Mouse (Mus musculus) limb, embryonic 14.5 days (tissue): ENCODE data around the gene Atp2b2. TPM values are rescaled to one million over a fixed set of nuclear protein-coding genes. Genes with fewer than 3 reads are reported as not detected.

Experiments
- ATAC-seq: fragments of 200-750 bp; cut with Nextera tagmentation; 2 replicates; pipeline ENCODE4 v1.8.0; 2017; ENCODE audit warnings: low read depth, moderate number of reproducible peaks, moderate TSS enrichment; ENCODE audit not compliant: low FRiP score
- DNase-seq: peaks from one replicate; pipeline ENCODE4 v3.0.0-alpha.2; 2015; ENCODE audit warnings: low spot score
- H3K27ac ChIP-seq: fragments of 300-500 bp; sonication (generic); replicated peaks from 2 replicates; pipeline ENCODE4 v1.5.1; 2014; ENCODE audit warnings: low read depth, mild to moderate bottlenecking, low read length, moderate library complexity, mixed read lengths
- H3K27me3 ChIP-seq: fragments of 300-500 bp; sonication (generic); 2 replicates; pipeline ENCODE4 v1.6.1; 2014; ENCODE audit warnings: low read length, mixed read lengths; ENCODE audit not compliant: control insufficient read depth, insufficient read depth
- H3K36me3 ChIP-seq: fragments of 300-500 bp; sonication (generic); 2 replicates; pipeline ENCODE4 v1.6.1; 2014; ENCODE audit warnings: mild to moderate bottlenecking, low read length, moderate library complexity, mixed read lengths; ENCODE audit not compliant: control insufficient read depth, insufficient read depth
- H3K4me1 ChIP-seq: fragments of 300-500 bp; sonication (generic); 2 replicates; pipeline ENCODE4 v1.6.1; 2014; ENCODE audit warnings: antibody characterized with exemption, low read length, mixed read lengths; ENCODE audit not compliant: control insufficient read depth, insufficient read depth
- H3K4me2 ChIP-seq: fragments of 300-500 bp; sonication (generic); replicated peaks from 2 replicates; pipeline ENCODE4 v1.6.1; 2014; ENCODE audit warnings: low read depth, mild to moderate bottlenecking, low read length, moderate library complexity; ENCODE audit not compliant: severe bottlenecking
- H3K4me3 ChIP-seq: fragments of 300-500 bp; sonication (generic); replicated peaks from 2 replicates; pipeline ENCODE4 v1.5.1; 2014; ENCODE audit warnings: low read length
- H3K9ac ChIP-seq: fragments of 300-500 bp; sonication (generic); 2 replicates; pipeline ENCODE4 v1.6.1; 2014; ENCODE audit warnings: mild to moderate bottlenecking, low read depth, low read length, moderate library complexity; ENCODE audit not compliant: severe bottlenecking
- H3K9me3 ChIP-seq: fragments of 300-500 bp; sonication (generic); 2 replicates; pipeline ENCODE4 v1.6.1; 2016; ENCODE audit warnings: low read length; ENCODE audit not compliant: control insufficient read depth
- POLR2A ChIP-seq: fragments of 200-500 bp; IDR thresholded peaks from 2 replicates; pipeline ENCODE4 v1.8.0; 2012; ENCODE audit warnings: inconsistent platforms, mild to moderate bottlenecking, moderate library complexity, borderline replicate concordance; ENCODE audit not compliant: insufficient read depth, insufficient read length; ENCODE audit errors: extremely low read depth
- WGBS: fragments of 180-500 bp; shearing (Covaris S2); extraction: QIAGEN DNeasy Blood & Tissue Kit; methylation state at CpG from one replicate; pipeline ENCODE4 v1.1.7; 2014; 5-methylcytosine and 5-hydroxymethylcytosine counted together
- microRNA-seq: library from miRNA; unstranded; fragments of <30 nt; microRNA quantifications from one replicate; pipeline ENCODE4, GENCODE M21; 2016
- polyA plus RNA-seq, 2 experiments: library from polyadenylated mRNA; depleted of rRNA in 1 of 2; stranded (reverse) in 1 of 2; unstranded in 1 of 2; fragments of >200 nt; fragmentation: Nextera tagmentation in 1 of 2; extraction: Ambion mirVana in 1 of 2; gene quantifications; 2 replicates each; pipeline versions ENCODE4 v1.2.1 to v1.2.3; 2012 to 2014

Atp2b2 gene
- polyA plus RNA-seq, 2 experiments = 0.09 to 0.11 TPM

GRCm38 (mm10) chr6:113697222-113698205 lies 344.9 kb downstream of the Atp2b2 start:
- WGBS = 1% methylated on average over 53 of the region's 113 CpGs
- no peaks in the 10 kb centered on the region for H3K9me3 ChIP-seq
- peak overlapping the region; percentile 93 for H3K4me2 ChIP-seq
- no peaks in the 10 kb centered on the region for H3K27me3 ChIP-seq
- peak; percentile 54 for ATAC-seq
- H3K4me1 ChIP-seq = peaks cover 18% of the 10 kb centered on the region
- H3K4me3 ChIP-seq = peak overlapping the region; percentile 84
- no peak for DNase-seq
- peak overlapping the region; percentile 80 for H3K9ac ChIP-seq
- peak overlapping the region; percentile 73 for H3K27ac ChIP-seq
- TF ChIP-seq POLR2A = no peak
- H3K36me3 ChIP-seq = peaks cover 28% of the 10 kb centered on the region

GRCm38 (mm10) chr6:113696582-113697221 lies 345.7 kb downstream of the Atp2b2 start, which contains the start of gene Tatdn2:
Gene Tatdn2, plus strand, starts transcription at chr6:113697050.
- H3K27ac ChIP-seq = peak within 1 kb of the TSS; percentile 78
- peaks cover 20% of the 10 kb centered on the region for H3K36me3 ChIP-seq
- 0 out of 2 replicates have a peak, but pooled peaks have one; percentile 34 for TF ChIP-seq POLR2A
- WGBS = under 1% methylated on average over 44 of the region's 58 CpGs
- peak; percentile 99 for ATAC-seq
- H3K9ac ChIP-seq = peak within 1 kb of the TSS; percentile 80
- no peaks in the 10 kb centered on the region for H3K27me3 ChIP-seq
- H3K4me3 ChIP-seq = peak within 1 kb of the TSS; percentile 84
- H3K4me2 ChIP-seq = peak within 1 kb of the TSS; percentile 93
- DNase-seq = peak; percentile 97
- H3K9me3 ChIP-seq = no peaks in the 10 kb centered on the region
- H3K4me1 ChIP-seq = peaks cover 18% of the 10 kb centered on the region

- Histone ChIP-seq H3K27ac (peak overlapping the region; percentile 78; the same call in 1 of the 2 replicates), H3K9me3 (no peaks in the 10 kb centered on the region), H3K27me3 (no peaks in the 10 kb centered on the region), H3K9ac (no peak overlapping the region), H3K36me3 (peaks cover 12% of the 10 kb centered on the region), H3K4me1 (peaks cover 19% of the 10 kb centered on the region), H3K4me3 (peak overlapping the region; percentile 84), H3K4me2 (peak overlapping the region; percentile 93)
- 24% methylated on average over 4 of the region's 4 CpGs for WGBS
- no peak for TF ChIP-seq POLR2A
- no peak for ATAC-seq
- DNase-seq = no peak
These were observed 346.6 kb downstream of the Atp2b2 start for GRCm38 (mm10) chr6:113695766-113696355.

DNA sequence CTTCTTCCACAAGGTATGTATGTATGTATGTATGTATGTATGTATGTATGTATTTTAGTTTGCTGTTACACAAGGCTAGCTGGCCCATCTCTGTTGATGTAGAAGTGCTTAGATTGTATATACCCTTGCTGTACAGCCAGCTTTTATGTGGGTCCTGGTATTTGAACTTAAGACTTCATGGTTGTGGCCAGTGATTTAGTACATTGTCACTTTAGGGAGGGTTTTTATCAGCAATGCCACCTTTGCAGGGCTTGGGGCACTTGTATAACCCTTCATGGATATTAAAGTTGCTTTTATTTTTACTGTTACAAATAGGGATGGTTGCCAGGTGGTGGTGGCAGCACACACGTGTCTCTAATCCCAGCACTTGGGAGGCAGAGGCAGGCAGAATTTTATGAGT lies 347.2 kb downstream of the Atp2b2 start:
- 17% methylated on average over 1 of the region's 1 CpGs for WGBS
- Histone ChIP-seq H3K9ac (no peak overlapping the region), H3K36me3 (peaks cover 7% of the 10 kb centered on the region), H3K4me3 (no peak overlapping the region), H3K27ac (no peak overlapping the region), H3K27me3 (no peaks in the 10 kb centered on the region), H3K4me2 (no peak overlapping the region), H3K4me1 (peaks cover 25% of the 10 kb centered on the region), H3K9me3 (no peaks in the 10 kb centered on the region)
- ATAC-seq = no peak
- TF ChIP-seq POLR2A = no peak
- no peak for DNase-seq

Small RNAs within 50 kb of the gene (microRNA-seq; reads per million reads assigned to microRNA genes)
- gene Mir7042 = not detected

Other genes with a start within 250 kb of the Atp2b2 start
- 0.11 and 0.15 TPM in 2 replicates for gene Slc6a11, start 88.6 kb upstream of the Atp2b2 start, polyA plus RNA-seq (2012; rRNA removed)
- gene Slc6a11, start 88.6 kb upstream of the Atp2b2 start, polyA plus RNA-seq (2014; fragmentation: Nextera tagmentation; extraction: Ambion mirVana) = 0.11 TPM in 1 of 2 replicates, not detected in the other
- gene Slc6a1, start 240.0 kb upstream of the Atp2b2 start, polyA plus RNA-seq (2012; rRNA removed) = 0.64 and 0.77 TPM in 2 replicates
- gene Slc6a1, start 240.0 kb upstream of the Atp2b2 start, polyA plus RNA-seq (2014; fragmentation: Nextera tagmentation; extraction: Ambion mirVana) = 0.08 and 0.18 TPM in 2 replicates